Comparison of ENCODE assay signal across 11 mouse cellular contexts in genomic region chr6:43297508-43297850, GRCm38 (mm10). TPM values are rescaled to one million over a fixed set of nuclear protein-coding genes. Genes with fewer than 3 reads are reported as not detected.
DNase-seq lines count a peak whose midpoint lies in the region; ATAC-seq lines count a peak whose summit lies in the region.
"Had no signal": no experiment of that assay in that cellular context is flagged by ENCODE, and none has a peak within 500 bp of the region (broad histone marks: within the 10 kb centered on the region; RNA-seq: fewer than 3 reads in every experiment).

No protein-coding gene starts in this region.

- H3K9me3 ChIP-seq in kidney, embryonic 15.5 days (replicated peaks): no peaks in the 10 kb centered on the region
- no peaks in the 10 kb centered on the region for H3K9me3 ChIP-seq in limb, embryonic 10.5 days (replicated peaks)
- no peaks in the 10 kb centered on the region for H3K9me3 ChIP-seq in neural tube, embryonic 14.5 days (ENCODE audit: control insufficient read depth, low read length)
- H3K9me3 ChIP-seq in liver, embryonic 12.5 days (replicated peaks): no peaks in the 10 kb centered on the region

- H3K4me3 ChIP-seq in kidney, embryonic 15.5 days (replicated peaks): no peak overlapping the region
- no peak overlapping the region for H3K4me3 ChIP-seq in limb, embryonic 10.5 days
- no peak overlapping the region for H3K4me3 ChIP-seq in neural tube, embryonic 14.5 days (ENCODE audit: low read depth, low read length)
- H3K4me3 ChIP-seq in liver, embryonic 12.5 days: no peak overlapping the region

- intact Hi-C loops in heart, postnatal 10 days (cut with DNase I): loop anchor here (1.0 to 5.0 kb wide), 3 partner anchors 17 to 275 kb away; no protein-coding TSS in a partner anchor

- no peak overlapping the region for H3K27ac ChIP-seq in kidney, embryonic 15.5 days
- no peak overlapping the region for H3K27ac ChIP-seq in limb, embryonic 10.5 days
- no peak overlapping the region for H3K27ac ChIP-seq in neural tube, embryonic 14.5 days (ENCODE audit: low read depth, low read length)
- no peak overlapping the region for H3K27ac ChIP-seq in liver, embryonic 12.5 days
- H3K27ac ChIP-seq: macrophage had no signal

- no peak overlapping the region for H3K4me2 ChIP-seq in kidney, embryonic 15.5 days
- H3K4me2 ChIP-seq in neural tube, embryonic 14.5 days (ENCODE audit: low read depth, low read length): no peak overlapping the region
- H3K4me2 ChIP-seq in liver, embryonic 12.5 days: no peak overlapping the region

- no peaks in the 10 kb centered on the region for H3K36me3 ChIP-seq in kidney, embryonic 15.5 days
- H3K36me3 ChIP-seq in limb, embryonic 10.5 days: no peaks in the 10 kb centered on the region
- no peaks in the 10 kb centered on the region for H3K36me3 ChIP-seq in neural tube, embryonic 14.5 days (ENCODE audit: control insufficient read depth, insufficient read depth, low read length)
- H3K36me3 ChIP-seq in liver, embryonic 12.5 days: no peaks in the 10 kb centered on the region

- 52% methylated on average over 2 of the region's 2 CpGs for WGBS in kidney, embryonic 15.5 days
- WGBS in limb, embryonic 10.5 days: 58% methylated on average over 2 of the region's 2 CpGs
- 26% methylated on average over 2 of the region's 2 CpGs for WGBS in neural tube, embryonic 14.5 days
- WGBS in liver, embryonic 12.5 days (ENCODE audit: insufficient replicate concordance): 49% methylated on average over 2 of the region's 2 CpGs

- no peak overlapping the region for H3K9ac ChIP-seq in kidney, embryonic 15.5 days
- H3K9ac ChIP-seq in neural tube, embryonic 14.5 days (replicated peaks; ENCODE audit: low read depth, low read length): no peak overlapping the region
- no peak overlapping the region for H3K9ac ChIP-seq in liver, embryonic 12.5 days

- H3K4me1 ChIP-seq in kidney, embryonic 15.5 days: peaks cover 24% of the 10 kb centered on the region
- H3K4me1 ChIP-seq in limb, embryonic 10.5 days: no peaks in the 10 kb centered on the region
- H3K4me1 ChIP-seq in neural tube, embryonic 14.5 days (ENCODE audit: control insufficient read depth, insufficient read depth, low read length): no peaks in the 10 kb centered on the region
- H3K4me1 ChIP-seq in liver, embryonic 12.5 days: no peaks in the 10 kb centered on the region

- DNase-seq in kidney, adult 18-20 months: no peak
- DNase-seq in embryo, embryonic 11 days: peak; percentile 22
- DNase-seq in limb, embryonic 10.5 days (ENCODE audit: low spot score): peak; percentile 31
- DNase-seq in heart, postnatal 10 days: no peak
- no peak for DNase-seq in layer of hippocampus, postnatal 14 days (ENCODE audit: low spot score in 2 of 2)

- ATAC-seq in kidney, embryonic 15.5 days (replicated peaks; ENCODE audit: low FRiP score): peak; percentile 57; the same call in 1 of the 2 replicates
- peak; percentile 62 for ATAC-seq in neural tube, embryonic 14.5 days (ENCODE audit: low read depth)
- ATAC-seq in liver, embryonic 12.5 days: no peak

- no peaks in the 10 kb centered on the region for H3K27me3 ChIP-seq in kidney, embryonic 15.5 days
- no peaks in the 10 kb centered on the region for H3K27me3 ChIP-seq in limb, embryonic 10.5 days (ENCODE audit: low read depth, poor library complexity, severe bottlenecking)
- H3K27me3 ChIP-seq in neural tube, embryonic 14.5 days (ENCODE audit: control insufficient read depth, insufficient read depth, low read length): no peaks in the 10 kb centered on the region
- H3K27me3 ChIP-seq in liver, embryonic 12.5 days (replicated peaks): no peaks in the 10 kb centered on the region
- H3K27me3 ChIP-seq: CH12.LX had no signal

RNA-seq across cellular contexts. Expression of gene Nobox, which starts 11.9 kb away (rescaled TPM):
- not detected in 2 replicates for polyA plus RNA-seq in kidney, embryonic 15.5 days (2015; fragmentation: Nextera tagmentation; extraction: Ambion mirVana)
- polyA plus RNA-seq in limb, embryonic 10.5 days (2016; fragmentation: Nextera tagmentation; extraction: Ambion mirVana): not detected in 2 replicates
- polyA plus RNA-seq in neural tube, embryonic 14.5 days (2014; fragmentation: Nextera tagmentation; extraction: Ambion mirVana): not detected in 2 replicates
- polyA plus RNA-seq in liver, embryonic 12.5 days (2016; fragmentation: Nextera tagmentation; extraction: Ambion mirVana): 0.17 TPM in 1 of 2 replicates, not detected in the other
- total RNA-seq in heart, postnatal 10 days (2021): not detected
- not detected for total RNA-seq in layer of hippocampus, postnatal 14 days (2021)
- total RNA-seq: CH12.LX; left cerebral cortex, postnatal 10 days had no signal
- polyA plus RNA-seq: macrophage had no signal

RNA-seq across cellular contexts. Expression of gene Arhgef5, which starts 32.1 kb away (rescaled TPM):
- 13.9 and 16.7 TPM in 2 replicates for polyA plus RNA-seq in kidney, embryonic 15.5 days (2015; fragmentation: Nextera tagmentation; extraction: Ambion mirVana)
- 6.9 and 8.1 TPM in 2 replicates for polyA plus RNA-seq in limb, embryonic 10.5 days (2016; fragmentation: Nextera tagmentation; extraction: Ambion mirVana)
- 0.80 and 2.9 TPM in 2 replicates for polyA plus RNA-seq in neural tube, embryonic 14.5 days (2014; fragmentation: Nextera tagmentation; extraction: Ambion mirVana)
- 2.3 and 2.5 TPM in 2 replicates for polyA plus RNA-seq in liver, embryonic 12.5 days (2016; fragmentation: Nextera tagmentation; extraction: Ambion mirVana)
- 10 to 100 TPM; 18.1 to 22.0 TPM for total RNA-seq in heart, postnatal 10 days (2021)
- 1 to 10 TPM; 2.5 to 4.9 TPM for total RNA-seq in layer of hippocampus, postnatal 14 days (2021)
- total RNA-seq: CH12.LX had no signal

Comparison
In these comparisons a context has a peak if more than half of its experiments do, and no peak if none do; other contexts are left out.
1. DNase-seq: peak in embryo, embryonic 11 days (single experiment) and limb, embryonic 10.5 days (single experiment); none in kidney, adult 18-20 months (single experiment), heart, postnatal 10 days (0 of 2) and layer of hippocampus, postnatal 14 days (0 of 2).